Comparison of ENCODE assay signal across 13 mouse cellular contexts in the genomic region with DNA sequence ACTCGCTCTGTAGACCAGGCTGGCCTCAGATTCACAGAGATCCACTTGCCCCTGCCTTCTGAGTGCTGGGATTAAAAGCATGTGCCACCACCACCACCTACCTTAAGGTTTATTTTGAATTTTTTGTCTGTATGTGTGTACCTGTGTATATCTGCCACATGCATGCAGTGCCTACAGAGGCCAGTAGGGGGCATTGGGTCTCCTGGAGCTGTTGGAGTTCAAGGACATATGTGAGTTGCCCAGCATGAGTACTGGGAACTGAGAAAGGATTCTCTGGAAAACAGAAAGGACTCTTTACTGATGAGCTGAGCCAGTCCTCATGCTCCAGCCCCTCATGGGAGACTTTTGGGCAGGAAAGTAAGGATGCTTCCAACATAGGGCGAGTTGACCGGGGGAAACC. TPM values are rescaled to one million over a fixed set of nuclear protein-coding genes. Genes with fewer than 3 reads are reported as not detected.
A peak's percentile ranks its signal among the peaks of the same experiment; 100 is the strongest.
DNase-seq lines count a peak whose midpoint lies in the region; ATAC-seq and TF ChIP-seq lines count a peak whose summit lies in the region.
"Had no signal": no experiment of that assay in that cellular context is flagged by ENCODE, and none has a peak within 500 bp of the region (broad histone marks: within the 10 kb centered on the region; RNA-seq: fewer than 3 reads in every experiment).

No protein-coding gene starts in this region.

- no peaks in the 10 kb centered on the region for H3K9me3 ChIP-seq in intestine, postnatal 0 days (ENCODE audit: control insufficient read depth)
- H3K9me3 ChIP-seq in intestine, embryonic 15.5 days = no peaks in the 10 kb centered on the region
- H3K9me3 ChIP-seq in midbrain, embryonic 11.5 days (ENCODE audit: control insufficient read depth, low read length) = no peaks in the 10 kb centered on the region
- H3K9me3 ChIP-seq in midbrain, embryonic 15.5 days = no peaks in the 10 kb centered on the region
- H3K9me3 ChIP-seq: stomach, embryonic 15.5 days had no signal

- no peak overlapping the region for H3K4me3 ChIP-seq in intestine, postnatal 0 days (ENCODE audit: low read depth, low read length)
- no peak overlapping the region for H3K4me3 ChIP-seq in intestine, embryonic 15.5 days (replicated peaks)
- H3K4me3 ChIP-seq in midbrain, embryonic 11.5 days (ENCODE audit: low read depth, low read length) = no peak overlapping the region
- H3K4me3 ChIP-seq in midbrain, embryonic 15.5 days = no peak overlapping the region
- no peak overlapping the region for H3K4me3 ChIP-seq in small intestine, adult 2 months (ENCODE audit: low read depth, low read length)
- H3K4me3 ChIP-seq: erythroblast, embryonic 14.5 days; stomach, embryonic 15.5 days had no signal

- TF ChIP-seq CTCF in intestine, postnatal 0 days (IDR thresholded peaks at IDR 0.05; ENCODE audit: low read depth) = peak; percentile 53
- peak; percentile 19; the same call in 1 of the 2 replicates for TF ChIP-seq CTCF in small intestine, adult 2 months (IDR thresholded peaks at IDR 0.05; ENCODE audit: extremely low read depth, insufficient read length, insufficient replicate concordance, low read depth, low read length)

- no peak for TF ChIP-seq POLR2A in small intestine, adult 2 months (IDR thresholded peaks at IDR 0.05; ENCODE audit: low read depth, low read length)

- 96% methylated on average over 3 of the region's 3 CpGs for WGBS in intestine, postnatal 0 days
- WGBS in intestine, embryonic 15.5 days = 95% methylated on average over 3 of the region's 3 CpGs
- WGBS in midbrain, embryonic 11.5 days = 94% methylated on average over 3 of the region's 3 CpGs
- WGBS in midbrain, embryonic 15.5 days = 92% methylated on average over 3 of the region's 3 CpGs
- 100% methylated on average over 3 of the region's 3 CpGs for WGBS in small intestine, adult 2 months

- H3K27ac ChIP-seq in intestine, postnatal 0 days (ENCODE audit: low read depth, low read length) = no peak overlapping the region
- no peak overlapping the region for H3K27ac ChIP-seq in intestine, embryonic 15.5 days
- H3K27ac ChIP-seq in midbrain, embryonic 11.5 days (ENCODE audit: low read depth, low read length) = no peak overlapping the region
- H3K27ac ChIP-seq in midbrain, embryonic 15.5 days = no peak overlapping the region
- H3K27ac ChIP-seq in small intestine, adult 2 months (ENCODE audit: insufficient read depth, low read depth, low read length) = no peak overlapping the region
- H3K27ac ChIP-seq: stomach, embryonic 15.5 days had no signal

- ATAC-seq in intestine, postnatal 0 days = no peak
- no peak for ATAC-seq in intestine, embryonic 15.5 days
- ATAC-seq in midbrain, embryonic 11.5 days (ENCODE audit: low FRiP score) = no peak
- no peak for ATAC-seq in midbrain, embryonic 15.5 days (replicated peaks)

- no peak overlapping the region for H3K9ac ChIP-seq in intestine, postnatal 0 days (ENCODE audit: low read depth, low read length)
- H3K9ac ChIP-seq in intestine, embryonic 15.5 days = no peak overlapping the region
- H3K9ac ChIP-seq in midbrain, embryonic 11.5 days (ENCODE audit: low read length) = no peak overlapping the region
- no peak overlapping the region for H3K9ac ChIP-seq in midbrain, embryonic 15.5 days
- H3K9ac ChIP-seq: stomach, embryonic 15.5 days had no signal

- H3K27me3 ChIP-seq in intestine, postnatal 0 days (replicated peaks; ENCODE audit: control insufficient read depth, insufficient read depth, low read length) = no peaks in the 10 kb centered on the region
- H3K27me3 ChIP-seq in intestine, embryonic 15.5 days (replicated peaks) = no peaks in the 10 kb centered on the region
- H3K27me3 ChIP-seq in midbrain, embryonic 11.5 days (ENCODE audit: control insufficient read depth, insufficient read depth, low read length) = no peaks in the 10 kb centered on the region
- no peaks in the 10 kb centered on the region for H3K27me3 ChIP-seq in midbrain, embryonic 15.5 days (replicated peaks)
- no peaks in the 10 kb centered on the region for H3K27me3 ChIP-seq in small intestine, adult 2 months (ENCODE audit: control insufficient read depth, insufficient read depth, low read length)
- H3K27me3 ChIP-seq: stomach, embryonic 15.5 days had no signal

- no peak overlapping the region for H3K4me2 ChIP-seq in intestine, postnatal 0 days (replicated peaks; ENCODE audit: low read depth)
- H3K4me2 ChIP-seq in intestine, embryonic 15.5 days (replicated peaks) = no peak overlapping the region
- no peak overlapping the region for H3K4me2 ChIP-seq in midbrain, embryonic 11.5 days
- no peak overlapping the region for H3K4me2 ChIP-seq in midbrain, embryonic 15.5 days
- H3K4me2 ChIP-seq: stomach, embryonic 15.5 days had no signal

- H3K4me1 ChIP-seq in intestine, postnatal 0 days (replicated peaks; ENCODE audit: control insufficient read depth, insufficient read depth, low read length) = 0 out of 2 replicates have a peak, but pooled peaks cover 2% of the 10 kb centered on the region
- peaks cover 2% of the 10 kb centered on the region; the same call in 1 of the 2 replicates for H3K4me1 ChIP-seq in intestine, embryonic 15.5 days (replicated peaks)
- H3K4me1 ChIP-seq in midbrain, embryonic 11.5 days (ENCODE audit: control insufficient read depth, insufficient read depth, low read length) = peaks cover 3% of the 10 kb centered on the region
- peaks cover 17% of the 10 kb centered on the region for H3K4me1 ChIP-seq in midbrain, embryonic 15.5 days
- H3K4me1 ChIP-seq in small intestine, adult 2 months (ENCODE audit: control insufficient read depth, insufficient read depth, insufficient read length, low read length) = peaks cover 11% of the 10 kb centered on the region

- H3K36me3 ChIP-seq in intestine, postnatal 0 days (ENCODE audit: control insufficient read depth, insufficient read depth) = peaks cover 40% of the 10 kb centered on the region
- H3K36me3 ChIP-seq in intestine, embryonic 15.5 days = peaks cover 18% of the 10 kb centered on the region
- H3K36me3 ChIP-seq in midbrain, embryonic 11.5 days (ENCODE audit: control insufficient read depth, insufficient read depth, low read length) = peaks cover 5% of the 10 kb centered on the region
- H3K36me3 ChIP-seq in midbrain, embryonic 15.5 days (replicated peaks) = peaks cover 10% of the 10 kb centered on the region
- H3K36me3 ChIP-seq in small intestine, adult 2 months (ENCODE audit: control insufficient read depth, insufficient read depth, low read length) = peaks cover 29% of the 10 kb centered on the region

- DNase-seq in midbrain, embryonic 11.5 days (ENCODE audit: low spot score, missing footprints) = peak; percentile 82
- DNase-seq in ES-CJ7 (ENCODE audit: low read depth, low spot score) = peak; percentile 75
- no peak for DNase-seq in thymus, postnatal 25 days
- DNase-seq: adrenal gland, postnatal 14 days; embryo, embryonic 11 days; heart, postnatal 4 days; kidney, adult 11 months had no signal

RNA-seq across cellular contexts. Expression of a gene that starts 5.3 kb away (rescaled TPM):
- polyA plus RNA-seq in intestine, postnatal 0 days (2015; fragmentation: Nextera tagmentation; extraction: Ambion mirVana) = 232 and 235 TPM in 2 replicates
- 105 and 113 TPM in 2 replicates for polyA plus RNA-seq in intestine, embryonic 15.5 days (2015; fragmentation: Nextera tagmentation; extraction: Ambion mirVana)
- 55.1 and 62.9 TPM in 2 replicates for polyA plus RNA-seq in midbrain, embryonic 11.5 days (2014; fragmentation: Nextera tagmentation; extraction: Ambion mirVana)
- 57.0 and 63.4 TPM in 2 replicates for polyA plus RNA-seq in midbrain, embryonic 15.5 days (2015; fragmentation: Nextera tagmentation; extraction: Ambion mirVana)
- 50.3 and 76.6 TPM in 2 replicates for polyA plus RNA-seq in small intestine, adult 2 months (2012; rRNA removed)

RNA-seq across cellular contexts. Expression of a gene that starts 12.0 kb away (rescaled TPM):
- 99.5 and 131 TPM in 2 replicates for polyA plus RNA-seq in intestine, postnatal 0 days (2015; fragmentation: Nextera tagmentation; extraction: Ambion mirVana)
- polyA plus RNA-seq in intestine, embryonic 15.5 days (2015; fragmentation: Nextera tagmentation; extraction: Ambion mirVana) = 82.5 and 108 TPM in 2 replicates
- polyA plus RNA-seq in midbrain, embryonic 11.5 days (2014; fragmentation: Nextera tagmentation; extraction: Ambion mirVana) = 25.6 and 27.0 TPM in 2 replicates
- 41.6 and 44.2 TPM in 2 replicates for polyA plus RNA-seq in midbrain, embryonic 15.5 days (2015; fragmentation: Nextera tagmentation; extraction: Ambion mirVana)
- 116 and 163 TPM in 2 replicates for polyA plus RNA-seq in small intestine, adult 2 months (2012; rRNA removed)

RNA-seq across cellular contexts. Expression of a gene that starts 20.9 kb away (rescaled TPM):
- polyA plus RNA-seq in intestine, postnatal 0 days (2015; fragmentation: Nextera tagmentation; extraction: Ambion mirVana) = 90.3 and 94.9 TPM in 2 replicates
- polyA plus RNA-seq in intestine, embryonic 15.5 days (2015; fragmentation: Nextera tagmentation; extraction: Ambion mirVana) = 99.4 and 108 TPM in 2 replicates
- 136 and 144 TPM in 2 replicates for polyA plus RNA-seq in midbrain, embryonic 11.5 days (2014; fragmentation: Nextera tagmentation; extraction: Ambion mirVana)
- 228 and 233 TPM in 2 replicates for polyA plus RNA-seq in midbrain, embryonic 15.5 days (2015; fragmentation: Nextera tagmentation; extraction: Ambion mirVana)
- polyA plus RNA-seq in small intestine, adult 2 months (2012; rRNA removed) = 79.6 and 166 TPM in 2 replicates

RNA-seq across cellular contexts. Expression of a gene that starts 31.0 kb away (rescaled TPM):
- 717 and 739 TPM in 2 replicates for polyA plus RNA-seq in intestine, postnatal 0 days (2015; fragmentation: Nextera tagmentation; extraction: Ambion mirVana)
- polyA plus RNA-seq in intestine, embryonic 15.5 days (2015; fragmentation: Nextera tagmentation; extraction: Ambion mirVana) = 134 and 154 TPM in 2 replicates
- polyA plus RNA-seq in midbrain, embryonic 11.5 days (2014; fragmentation: Nextera tagmentation; extraction: Ambion mirVana) = 43.0 and 48.1 TPM in 2 replicates
- polyA plus RNA-seq in midbrain, embryonic 15.5 days (2015; fragmentation: Nextera tagmentation; extraction: Ambion mirVana) = 63.2 and 68.3 TPM in 2 replicates
- polyA plus RNA-seq in small intestine, adult 2 months (2012; rRNA removed) = 62.8 and 108 TPM in 2 replicates

RNA-seq across cellular contexts. Expression of a gene that starts 35.6 kb away (rescaled TPM):
- polyA plus RNA-seq in intestine, postnatal 0 days (2015; fragmentation: Nextera tagmentation; extraction: Ambion mirVana) = 56.7 and 57.7 TPM in 2 replicates
- 51.6 TPM in 2 replicates for polyA plus RNA-seq in intestine, embryonic 15.5 days (2015; fragmentation: Nextera tagmentation; extraction: Ambion mirVana)
- polyA plus RNA-seq in midbrain, embryonic 11.5 days (2014; fragmentation: Nextera tagmentation; extraction: Ambion mirVana) = 64.8 and 65.8 TPM in 2 replicates
- polyA plus RNA-seq in midbrain, embryonic 15.5 days (2015; fragmentation: Nextera tagmentation; extraction: Ambion mirVana) = 62.8 and 64.6 TPM in 2 replicates
- polyA plus RNA-seq in small intestine, adult 2 months (2012; rRNA removed) = 32.2 and 60.0 TPM in 2 replicates
